Mouse (Mus musculus) limb, embryonic 14.5 days (tissue): ENCODE results near the gene Mmgt2. TPM values are rescaled to one million over a fixed set of nuclear protein-coding genes. Genes with fewer than 3 reads are reported as not detected.
A peak's percentile ranks its signal among the peaks of the same experiment; 100 is the strongest.

Experiments
- ATAC-seq: fragments of 200-750 bp; cut with Nextera tagmentation; 2 replicates; pipeline ENCODE4 v1.8.0; 2017; ENCODE audit warnings: low read depth, moderate number of reproducible peaks, moderate TSS enrichment; ENCODE audit not compliant: low FRiP score
- DNase-seq: peaks from one replicate; pipeline ENCODE4 v3.0.0-alpha.2; 2015; ENCODE audit warnings: low spot score
- H3K27ac ChIP-seq: fragments of 300-500 bp; sonication (generic); replicated peaks from 2 replicates; pipeline ENCODE4 v1.5.1; 2014; ENCODE audit warnings: low read depth, mild to moderate bottlenecking, low read length, moderate library complexity, mixed read lengths
- H3K27me3 ChIP-seq: fragments of 300-500 bp; sonication (generic); 2 replicates; pipeline ENCODE4 v1.6.1; 2014; ENCODE audit warnings: low read length, mixed read lengths; ENCODE audit not compliant: control insufficient read depth, insufficient read depth
- H3K36me3 ChIP-seq: fragments of 300-500 bp; sonication (generic); 2 replicates; pipeline ENCODE4 v1.6.1; 2014; ENCODE audit warnings: mild to moderate bottlenecking, low read length, moderate library complexity, mixed read lengths; ENCODE audit not compliant: control insufficient read depth, insufficient read depth
- H3K4me1 ChIP-seq: fragments of 300-500 bp; sonication (generic); 2 replicates; pipeline ENCODE4 v1.6.1; 2014; ENCODE audit warnings: antibody characterized with exemption, low read length, mixed read lengths; ENCODE audit not compliant: control insufficient read depth, insufficient read depth
- H3K4me2 ChIP-seq: fragments of 300-500 bp; sonication (generic); replicated peaks from 2 replicates; pipeline ENCODE4 v1.6.1; 2014; ENCODE audit warnings: low read depth, mild to moderate bottlenecking, low read length, moderate library complexity; ENCODE audit not compliant: severe bottlenecking
- H3K4me3 ChIP-seq: fragments of 300-500 bp; sonication (generic); replicated peaks from 2 replicates; pipeline ENCODE4 v1.5.1; 2014; ENCODE audit warnings: low read length
- H3K9ac ChIP-seq: fragments of 300-500 bp; sonication (generic); 2 replicates; pipeline ENCODE4 v1.6.1; 2014; ENCODE audit warnings: mild to moderate bottlenecking, low read depth, low read length, moderate library complexity; ENCODE audit not compliant: severe bottlenecking
- H3K9me3 ChIP-seq: fragments of 300-500 bp; sonication (generic); 2 replicates; pipeline ENCODE4 v1.6.1; 2016; ENCODE audit warnings: low read length; ENCODE audit not compliant: control insufficient read depth
- POLR2A ChIP-seq: fragments of 200-500 bp; IDR thresholded peaks from 2 replicates; pipeline ENCODE4 v1.8.0; 2012; ENCODE audit warnings: inconsistent platforms, mild to moderate bottlenecking, moderate library complexity, borderline replicate concordance; ENCODE audit not compliant: insufficient read depth, insufficient read length; ENCODE audit errors: extremely low read depth
- WGBS: fragments of 180-500 bp; shearing (Covaris S2); extraction: QIAGEN DNeasy Blood & Tissue Kit; methylation state at CpG from one replicate; pipeline ENCODE4 v1.1.7; 2014; 5-methylcytosine and 5-hydroxymethylcytosine counted together
- polyA plus RNA-seq, 2 experiments: library from polyadenylated mRNA; depleted of rRNA in 1 of 2; stranded (reverse) in 1 of 2; unstranded in 1 of 2; fragments of >200 nt; fragmentation: Nextera tagmentation in 1 of 2; extraction: Ambion mirVana in 1 of 2; gene quantifications; 2 replicates each; pipeline versions ENCODE4 v1.2.1 to v1.2.3; 2012 to 2014

Gene Mmgt2
- polyA plus RNA-seq, 2 experiments = 56.9 to 69.7 TPM

DNA sequence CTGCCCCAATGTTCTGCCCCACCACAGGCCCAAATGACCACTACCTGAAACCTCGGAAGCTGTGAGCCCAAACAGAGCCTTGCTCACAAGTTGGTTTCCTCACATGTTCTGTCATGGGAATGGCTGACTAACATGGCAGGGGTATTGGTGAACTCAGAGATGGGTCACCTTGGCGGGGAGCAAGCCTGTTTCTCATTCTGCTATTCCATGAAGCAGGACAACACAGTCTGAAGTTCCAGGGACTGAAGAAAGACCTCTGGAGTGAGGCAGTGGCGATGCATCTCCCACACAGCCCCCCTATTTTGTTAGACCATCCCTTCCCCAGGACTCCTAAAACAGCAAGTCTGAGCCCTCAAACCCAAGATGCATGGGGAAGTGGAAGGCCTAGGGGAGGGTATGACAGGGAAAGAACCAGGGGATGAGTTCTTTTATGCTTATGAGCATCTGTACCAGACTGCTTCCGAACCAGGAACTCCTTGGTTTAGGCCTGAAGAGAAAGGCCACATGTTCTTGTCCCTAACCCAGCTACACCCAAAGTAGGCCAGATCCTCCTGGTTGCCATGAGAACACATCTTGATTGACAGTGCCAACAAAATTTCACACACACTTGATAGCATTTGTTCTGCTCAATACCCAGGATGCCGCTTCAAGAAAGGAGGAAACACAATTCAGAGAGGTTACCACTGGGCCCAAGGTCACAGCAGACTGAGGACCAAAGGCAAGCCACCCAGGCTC lies 3.7 kb upstream of the Mmgt2 start:
- ATAC-seq (no peak), DNase-seq (no peak)
- H3K4me1 ChIP-seq = peaks cover 60% of the 10 kb centered on the region
- 94% methylated on average over 5 of the region's 5 CpGs for WGBS
- no peaks in the 10 kb centered on the region for H3K9me3 ChIP-seq
- H3K9ac ChIP-seq = no peak overlapping the region
- no peak for TF ChIP-seq POLR2A
- no peak overlapping the region for H3K27ac ChIP-seq
- no peaks in the 10 kb centered on the region; the same call in 1 of the 2 replicates for H3K36me3 ChIP-seq
- no peak overlapping the region for H3K4me3 ChIP-seq
- H3K4me2 ChIP-seq = peak overlapping the region; percentile 90; the same call in 1 of the 2 replicates
- no peaks in the 10 kb centered on the region for H3K27me3 ChIP-seq

DNA sequence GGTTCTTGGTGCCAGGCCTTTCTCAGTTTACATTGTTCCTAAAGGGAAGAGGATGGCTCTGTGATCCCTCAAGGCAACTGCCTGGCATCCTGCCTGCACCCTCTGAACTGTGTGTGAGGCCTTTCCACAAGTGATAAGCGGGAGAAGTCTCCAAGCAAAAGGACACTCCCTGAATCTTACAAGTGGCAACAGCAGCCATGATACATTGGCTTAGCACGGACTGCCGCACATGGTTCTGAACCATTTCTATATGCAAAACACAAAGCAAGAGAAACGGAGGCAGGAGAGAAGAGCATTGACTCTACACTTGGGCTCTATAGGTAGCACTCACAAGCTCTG lies 3.2 kb upstream of the Mmgt2 start:
- no peaks in the 10 kb centered on the region for H3K36me3 ChIP-seq
- peak overlapping the region; percentile 90 for H3K4me2 ChIP-seq
- WGBS = 86% methylated on average over 4 of the region's 4 CpGs
- H3K27ac ChIP-seq = peak overlapping the region; percentile 62
- H3K4me1 ChIP-seq = peaks cover 61% of the 10 kb centered on the region
- no peak for DNase-seq
- H3K4me3 ChIP-seq = peak overlapping the region; percentile 76; the same call in 1 of the 2 replicates
- no peak for ATAC-seq
- no peak for TF ChIP-seq POLR2A
- H3K9me3 ChIP-seq = no peaks in the 10 kb centered on the region
- H3K27me3 ChIP-seq = no peaks in the 10 kb centered on the region
- no peak overlapping the region for H3K9ac ChIP-seq

DNA sequence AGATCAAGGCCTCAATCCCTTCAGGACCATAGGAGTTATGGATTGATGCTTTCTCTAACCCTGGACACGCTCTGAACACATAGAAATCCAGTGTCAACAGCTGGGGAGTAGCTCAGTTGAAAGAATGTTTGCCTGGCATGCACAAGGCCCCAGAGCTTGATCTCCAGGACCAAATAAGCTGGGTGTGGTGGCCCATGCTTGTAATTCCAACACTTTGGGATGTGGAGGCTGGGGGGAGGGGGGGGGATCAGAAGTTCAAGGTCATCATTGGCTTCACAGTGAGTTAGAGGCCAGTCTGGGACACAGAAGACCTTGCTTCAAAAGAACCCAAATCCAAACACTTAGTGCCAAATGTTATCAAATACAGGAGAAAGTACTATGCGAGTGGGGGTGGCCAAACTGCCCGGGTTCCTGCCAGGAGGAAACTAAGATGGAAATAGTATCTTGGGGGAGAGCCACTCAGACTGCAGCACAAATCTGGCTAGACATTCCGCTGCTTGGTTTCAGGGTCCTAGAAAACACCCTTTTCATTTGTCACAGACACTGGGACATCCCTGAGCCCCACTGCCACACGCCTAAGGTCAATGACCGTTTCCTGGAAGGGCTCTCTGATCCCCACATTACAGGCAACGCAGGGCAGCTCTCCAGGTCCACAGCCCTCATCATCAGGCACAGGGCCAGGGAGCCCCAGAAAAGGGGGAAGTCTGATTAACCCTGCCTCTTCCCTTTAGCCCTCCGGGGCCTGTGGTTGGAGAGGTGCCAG lies 2.6 kb upstream of the Mmgt2 start:
- Histone ChIP-seq H3K4me3 (peak overlapping the region; percentile 76), H3K27ac (peak overlapping the region; percentile 62), H3K9me3 (no peaks in the 10 kb centered on the region), H3K4me2 (peak overlapping the region; percentile 90), H3K9ac (0 out of 2 replicates have a peak overlapping the region, but pooled peaks have one; percentile 34), H3K4me1 (peaks cover 61% of the 10 kb centered on the region), H3K36me3 (no peaks in the 10 kb centered on the region), H3K27me3 (no peaks in the 10 kb centered on the region)
- DNase-seq (peak; percentile 59), ATAC-seq (0 out of 2 replicates have a peak, but pooled peaks have one; percentile 10)
- TF ChIP-seq POLR2A = no peak
- WGBS = 20% methylated on average over 8 of the region's 8 CpGs

DNA sequence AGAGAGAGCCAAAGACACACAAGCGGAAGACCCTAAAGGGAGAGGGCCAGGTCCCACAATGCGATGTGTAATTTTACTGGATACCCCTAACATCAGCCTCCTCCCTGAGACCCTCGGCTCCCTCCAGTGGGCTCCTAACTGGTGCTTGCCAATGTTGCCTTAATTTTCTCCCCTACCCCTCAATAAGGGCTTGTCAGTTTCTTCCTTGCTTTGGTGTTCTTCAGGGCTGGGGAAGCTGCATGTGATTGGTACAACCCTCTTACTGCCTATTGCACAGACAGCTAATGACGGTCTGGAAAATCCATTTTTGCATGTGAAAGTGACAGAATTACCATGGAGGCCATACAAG lies 2.0 kb upstream of the Mmgt2 start:
- no peak for DNase-seq
- H3K36me3 ChIP-seq = no peaks in the 10 kb centered on the region
- no peak for ATAC-seq
- H3K9ac ChIP-seq = 0 out of 2 replicates have a peak overlapping the region, but pooled peaks have one; percentile 34
- no peak for TF ChIP-seq POLR2A
- no peaks in the 10 kb centered on the region for H3K27me3 ChIP-seq
- WGBS = 17% methylated on average over 4 of the region's 4 CpGs
- H3K4me1 ChIP-seq = peaks cover 61% of the 10 kb centered on the region
- H3K9me3 ChIP-seq = no peaks in the 10 kb centered on the region
- H3K27ac ChIP-seq = peak overlapping the region; percentile 62
- H3K4me3 ChIP-seq = peak overlapping the region; percentile 76
- peak overlapping the region; percentile 90 for H3K4me2 ChIP-seq

DNA sequence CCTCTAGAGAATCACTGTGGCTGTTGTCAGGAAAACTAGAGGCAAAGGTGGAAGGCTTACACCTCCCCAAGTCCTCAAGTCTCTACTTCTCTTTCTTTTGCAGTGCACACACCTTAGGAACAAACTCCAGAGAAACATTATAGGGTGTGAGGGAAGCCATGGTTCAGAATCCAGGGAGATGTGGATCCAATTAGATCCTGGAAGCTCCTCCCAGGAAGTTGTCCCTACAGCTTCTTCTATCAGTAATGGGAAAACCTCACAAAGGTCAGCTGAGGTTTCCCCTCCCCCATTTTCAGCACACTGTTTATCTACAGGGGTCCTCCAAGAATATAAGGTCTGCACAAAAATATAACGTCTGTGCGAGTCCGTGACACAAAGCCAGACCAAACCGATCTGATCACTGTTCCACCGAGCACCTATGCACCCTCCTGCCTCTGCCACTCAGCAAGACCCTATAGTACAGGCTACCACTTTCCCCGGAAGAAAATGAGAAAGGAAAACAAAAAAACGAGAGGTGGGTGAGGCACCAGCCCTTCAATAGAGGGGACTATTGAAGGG lies 1.4 kb upstream of the Mmgt2 start:
- Histone ChIP-seq H3K4me3 (peak overlapping the region; percentile 76), H3K36me3 (no peaks in the 10 kb centered on the region), H3K9ac (peak overlapping the region; percentile 80; the same call in 1 of the 2 replicates), H3K27me3 (no peaks in the 10 kb centered on the region), H3K27ac (peak overlapping the region; percentile 62), H3K4me1 (peaks cover 61% of the 10 kb centered on the region), H3K4me2 (peak overlapping the region; percentile 90), H3K9me3 (no peaks in the 10 kb centered on the region)
- DNase-seq = no peak
- no peak for TF ChIP-seq POLR2A
- no peak for ATAC-seq
- WGBS = 39% methylated on average over 7 of the region's 7 CpGs
